Mouse (Mus musculus) hindbrain, embryonic 14.5 days (tissue): Measurements from ENCODE around the gene Kcnq1. TPM values are rescaled to one million over a fixed set of nuclear protein-coding genes. Genes with fewer than 3 reads are reported as not detected.

Experiments used
- ATAC-seq: fragments of 200-750 bp; cut with Nextera tagmentation; 2 replicates; pipeline ENCODE4 v1.8.0; 2017; ENCODE audit warnings: moderate number of reproducible peaks, mild to moderate bottlenecking, moderate TSS enrichment, moderate library complexity; ENCODE audit not compliant: low FRiP score
- DNase-seq: peaks from one replicate; pipeline ENCODE4 v3.0.0-alpha.2; 2015; ENCODE audit warnings: low spot score
- H3K27ac ChIP-seq: fragments of 300-500 bp; sonication (generic); 2 replicates; pipeline ENCODE4 v1.5.1; 2014; ENCODE audit warnings: mild to moderate bottlenecking, moderate library complexity
- H3K27me3 ChIP-seq: fragments of 300-500 bp; sonication (generic); 2 replicates; pipeline ENCODE4 v1.6.1; 2014; ENCODE audit warnings: mild to moderate bottlenecking, low read length, mixed read lengths; ENCODE audit not compliant: control insufficient read depth, insufficient read depth
- H3K36me3 ChIP-seq: fragments of 300-500 bp; sonication (generic); replicated peaks from 2 replicates; pipeline ENCODE4 v1.6.1; 2014; ENCODE audit not compliant: control insufficient read depth, insufficient read depth
- H3K4me1 ChIP-seq: fragments of 300-500 bp; sonication (generic); replicated peaks from 2 replicates; pipeline ENCODE4 v1.6.1; 2014; ENCODE audit warnings: antibody characterized with exemption, low read length, mixed read lengths; ENCODE audit not compliant: control insufficient read depth, insufficient read depth
- H3K4me2 ChIP-seq: fragments of 300-500 bp; sonication (generic); replicated peaks from 2 replicates; pipeline ENCODE4 v1.6.1; 2014; ENCODE audit warnings: mild to moderate bottlenecking, moderate library complexity
- H3K4me3 ChIP-seq: fragments of 300-500 bp; sonication (generic); replicated peaks from 2 replicates; pipeline ENCODE4 v1.5.1; 2014; ENCODE audit warnings: mild to moderate bottlenecking, low read length
- H3K9ac ChIP-seq: fragments of 300-500 bp; sonication (generic); 2 replicates; pipeline ENCODE4 v1.6.1; 2014
- H3K9me3 ChIP-seq: fragments of 300-500 bp; sonication (generic); 2 replicates; pipeline ENCODE4 v1.6.1; 2016; ENCODE audit warnings: low read length; ENCODE audit not compliant: control insufficient read depth
- WGBS: fragments of 180-500 bp; shearing (Covaris S2); extraction: QIAGEN DNeasy Blood & Tissue Kit; methylation state at CpG from one replicate; pipeline ENCODE4 v1.1.7; 2014; 5-methylcytosine and 5-hydroxymethylcytosine counted together
- polyA plus RNA-seq: library from polyadenylated mRNA; unstranded; fragments of >200 nt; fragmentation: Nextera tagmentation; extraction: Ambion mirVana; gene quantifications from 2 replicates; pipeline ENCODE4 v1.2.1, GENCODE M21; 2014

Kcnq1 gene
- polyA plus RNA-seq, 1 experiment from 2014 or later = 0.94 TPM

DNA sequence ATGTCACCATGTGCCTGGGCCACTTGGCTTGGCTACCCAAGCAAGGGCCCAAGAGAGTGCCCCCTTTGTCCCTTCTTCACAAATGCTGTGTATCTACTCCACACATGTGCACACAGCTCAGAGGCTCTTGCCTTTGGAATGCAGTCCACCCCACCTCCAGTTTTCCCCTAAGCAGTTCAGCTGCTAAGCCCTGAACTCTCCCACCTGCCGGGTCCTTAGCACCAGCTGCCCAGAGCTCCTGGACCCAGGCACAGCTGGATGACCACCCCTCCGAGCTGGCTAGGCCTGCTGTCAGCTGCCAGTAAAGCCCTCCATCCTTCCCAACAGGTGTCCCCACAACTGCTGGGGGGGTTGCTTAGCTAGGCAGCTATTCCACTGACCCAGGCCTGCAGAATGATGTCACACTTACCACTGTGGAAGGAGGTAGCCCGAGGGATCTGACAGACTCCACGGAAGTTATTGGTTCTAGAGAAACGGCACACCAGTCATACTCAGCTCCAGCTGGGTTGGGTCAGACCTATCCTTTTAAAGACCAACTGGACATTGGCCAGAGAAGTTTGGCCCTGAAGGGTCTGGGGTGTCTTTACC lies 295.4 kb downstream of the Kcnq1 start:
- Histone ChIP-seq H3K9ac (no peak overlapping the region), H3K36me3 (no peaks in the 10 kb centered on the region), H3K27me3 (no peaks in the 10 kb centered on the region), H3K4me3 (no peak overlapping the region), H3K9me3 (no peaks in the 10 kb centered on the region), H3K4me1 (0 out of 2 replicates have a peak, but pooled peaks cover 3% of the 10 kb centered on the region), H3K27ac (no peak overlapping the region), H3K4me2 (no peak overlapping the region)
- DNase-seq (no peak), ATAC-seq (no peak)
- WGBS = 69% methylated on average over 5 of the region's 5 CpGs

DNA sequence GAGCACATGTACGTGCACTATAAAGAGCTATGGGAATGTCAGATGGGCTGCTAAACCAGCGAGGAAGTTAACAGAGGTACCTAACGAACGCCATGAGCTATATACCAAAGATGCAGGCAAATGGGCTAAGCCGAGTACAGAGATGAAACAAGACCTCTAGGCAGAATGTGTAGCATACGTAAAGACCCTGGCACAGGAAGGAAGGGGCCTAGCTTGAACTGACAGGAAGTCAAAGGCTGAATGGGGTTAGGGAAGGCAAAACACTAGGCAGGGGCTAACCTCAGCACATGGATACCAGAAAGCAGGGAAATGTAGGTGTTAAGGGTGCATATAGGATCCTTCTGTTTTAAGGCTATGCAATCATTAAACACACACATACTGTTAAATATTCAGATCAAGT lies 298.1 kb downstream of the Kcnq1 start:
- ATAC-seq (no peak), DNase-seq (no peak)
- 86% methylated on average over 6 of the region's 6 CpGs for WGBS
- H3K27ac ChIP-seq = no peak overlapping the region
- no peak overlapping the region for H3K4me2 ChIP-seq
- no peak overlapping the region for H3K9ac ChIP-seq
- no peaks in the 10 kb centered on the region for H3K9me3 ChIP-seq
- no peaks in the 10 kb centered on the region for H3K27me3 ChIP-seq
- H3K36me3 ChIP-seq = no peaks in the 10 kb centered on the region
- H3K4me3 ChIP-seq = no peak overlapping the region
- peaks cover 16% of the 10 kb centered on the region; the same call in 1 of the 2 replicates for H3K4me1 ChIP-seq

- Histone ChIP-seq H3K27me3 (no peaks in the 10 kb centered on the region), H3K4me3 (no peak overlapping the region), H3K9me3 (no peaks in the 10 kb centered on the region), H3K27ac (no peak overlapping the region), H3K4me1 (peaks cover 13% of the 10 kb centered on the region; the same call in 1 of the 2 replicates), H3K36me3 (no peaks in the 10 kb centered on the region), H3K4me2 (no peak overlapping the region), H3K9ac (no peak overlapping the region)
- no peak for DNase-seq
- 67% methylated on average over 9 of the region's 9 CpGs for WGBS
- ATAC-seq = no peak
Measured at GRCm38 (mm10) chr7:143407931-143408501, 301.9 kb downstream of the Kcnq1 start.

DNA sequence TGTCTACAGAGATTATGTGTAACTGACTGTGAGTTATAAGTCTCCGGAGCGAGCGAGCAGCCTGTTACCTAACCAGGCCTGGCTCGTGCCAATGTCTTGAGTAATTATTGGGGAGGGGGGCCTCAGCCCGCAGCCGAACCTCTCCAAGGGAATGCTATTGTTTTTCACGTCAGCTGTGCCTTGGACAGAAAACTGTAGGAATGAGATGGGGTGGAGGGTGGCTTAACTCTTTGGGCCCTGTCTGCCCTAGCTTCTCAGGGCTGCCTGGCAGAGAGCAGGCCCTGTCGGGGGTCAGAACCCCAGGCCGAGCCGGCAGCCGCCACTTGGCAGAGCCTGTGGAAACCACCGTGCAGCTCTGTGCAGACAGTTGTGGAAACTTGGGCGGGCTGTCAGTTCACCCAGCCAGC lies 302.5 kb downstream of the Kcnq1 start:
- Histone ChIP-seq H3K27ac (no peak overlapping the region), H3K4me3 (no peak overlapping the region), H3K36me3 (no peaks in the 10 kb centered on the region), H3K9me3 (no peaks in the 10 kb centered on the region), H3K4me1 (peaks cover 13% of the 10 kb centered on the region; the same call in 1 of the 2 replicates), H3K4me2 (no peak overlapping the region), H3K9ac (no peak overlapping the region), H3K27me3 (no peaks in the 10 kb centered on the region)
- WGBS = 40% methylated on average over 13 of the region's 13 CpGs
- DNase-seq (no peak), ATAC-seq (peak; percentile 37; the same call in 1 of the 2 replicates)

DNA sequence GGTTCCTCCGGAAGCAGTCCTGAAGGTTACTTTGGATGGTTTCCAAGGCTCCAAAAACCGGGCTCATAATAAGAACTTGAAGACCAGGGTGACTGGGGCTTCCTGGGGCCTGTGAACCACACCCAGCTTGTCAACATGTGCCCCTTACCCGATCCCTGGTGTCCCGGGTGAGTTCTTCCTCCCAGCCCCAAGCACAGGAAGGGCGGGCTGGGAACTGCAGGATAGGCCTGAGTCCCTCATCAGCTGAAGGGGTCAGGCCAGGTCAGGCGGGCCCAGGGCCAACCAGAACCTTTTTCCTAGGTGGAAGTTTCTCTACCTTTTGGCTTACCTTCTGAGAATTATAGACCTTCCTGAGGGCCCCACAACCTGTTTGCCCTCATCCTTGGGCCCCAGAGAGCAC lies 306.4 kb downstream of the Kcnq1 start:
- DNase-seq (no peak), ATAC-seq (no peak)
- H3K4me1 ChIP-seq = peaks cover 13% of the 10 kb centered on the region; the same call in 1 of the 2 replicates
- 84% methylated on average over 6 of the region's 6 CpGs for WGBS
- no peaks in the 10 kb centered on the region for H3K36me3 ChIP-seq
- H3K4me2 ChIP-seq = no peak overlapping the region
- H3K27ac ChIP-seq = no peak overlapping the region
- no peak overlapping the region for H3K9ac ChIP-seq
- H3K4me3 ChIP-seq = no peak overlapping the region
- H3K9me3 ChIP-seq = no peaks in the 10 kb centered on the region
- no peaks in the 10 kb centered on the region for H3K27me3 ChIP-seq

GRCm38 (mm10) chr7:143415070-143415469 lies 308.9 kb downstream of the Kcnq1 start:
- DNase-seq = no peak
- H3K36me3 ChIP-seq = no peaks in the 10 kb centered on the region
- H3K9me3 ChIP-seq = no peaks in the 10 kb centered on the region
- ATAC-seq = no peak
- no peaks in the 10 kb centered on the region for H3K27me3 ChIP-seq
- WGBS = 60% methylated on average over 4 of the region's 4 CpGs
- no peaks in the 10 kb centered on the region for H3K4me1 ChIP-seq
- H3K9ac ChIP-seq = no peak overlapping the region
- H3K27ac ChIP-seq = no peak overlapping the region
- no peak overlapping the region for H3K4me2 ChIP-seq
- no peak overlapping the region for H3K4me3 ChIP-seq

- H3K36me3 ChIP-seq = no peaks in the 10 kb centered on the region
- ATAC-seq (no peak), DNase-seq (no peak)
- no peak overlapping the region for H3K27ac ChIP-seq
- WGBS = 84% methylated on average over 12 of the region's 12 CpGs
- H3K9me3 ChIP-seq = no peaks in the 10 kb centered on the region
- H3K4me1 ChIP-seq = no peaks in the 10 kb centered on the region
- no peak overlapping the region for H3K4me2 ChIP-seq
- H3K4me3 ChIP-seq = no peak overlapping the region
- no peak overlapping the region for H3K9ac ChIP-seq
- H3K27me3 ChIP-seq = no peaks in the 10 kb centered on the region
Measured at GRCm38 (mm10) chr7:143416406-143416805, 310.2 kb downstream of the Kcnq1 start.

- H3K36me3 ChIP-seq = no peaks in the 10 kb centered on the region
- no peaks in the 10 kb centered on the region for H3K9me3 ChIP-seq
- H3K27me3 ChIP-seq = no peaks in the 10 kb centered on the region
- no peak for DNase-seq
- ATAC-seq = no peak
- H3K4me3 ChIP-seq = no peak overlapping the region
- H3K9ac ChIP-seq = no peak overlapping the region
- WGBS = 69% methylated on average over 5 of the region's 5 CpGs
- H3K4me2 ChIP-seq = no peak overlapping the region
- no peak overlapping the region for H3K27ac ChIP-seq
- H3K4me1 ChIP-seq = no peaks in the 10 kb centered on the region
Measured at GRCm38 (mm10) chr7:143417875-143418274, 311.7 kb downstream of the Kcnq1 start.

DNA sequence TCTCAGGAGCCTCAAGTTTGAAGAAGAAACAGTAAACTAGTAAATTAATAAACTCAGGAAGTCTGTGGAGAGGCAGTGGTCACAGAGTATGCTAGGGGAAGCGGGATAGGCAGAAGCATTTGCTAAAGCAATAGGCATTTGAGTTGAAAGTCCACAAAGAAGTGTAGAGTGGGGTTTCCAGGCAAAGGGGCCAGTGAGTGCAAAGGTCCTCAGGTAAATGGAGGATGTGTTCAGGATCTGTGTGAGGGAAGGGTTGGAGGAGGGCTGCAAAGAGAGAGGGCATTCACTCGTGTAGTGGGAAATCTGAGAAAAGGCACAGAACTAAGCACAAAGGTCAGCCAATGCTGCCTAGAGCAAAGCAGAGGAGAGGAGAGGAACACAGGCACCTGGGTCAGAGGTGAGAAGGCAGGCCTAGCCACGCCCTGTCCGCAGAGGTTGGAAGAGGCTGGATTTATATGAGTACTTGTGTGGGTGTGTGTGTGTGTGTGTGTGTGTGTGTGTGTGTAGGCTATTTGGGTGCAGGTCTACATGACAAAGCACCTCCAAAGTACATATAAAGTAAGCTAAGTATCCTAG lies 313.5 kb downstream of the Kcnq1 start:
- no peaks in the 10 kb centered on the region for H3K4me1 ChIP-seq
- WGBS = 84% methylated on average over 4 of the region's 4 CpGs

More for the DNA sequence above, 313.5 kb downstream of the Kcnq1 start:
- H3K9me3 ChIP-seq = no peaks in the 10 kb centered on the region
- DNase-seq = no peak
- no peaks in the 10 kb centered on the region for H3K27me3 ChIP-seq
- ATAC-seq = no peak
- no peak overlapping the region for H3K4me2 ChIP-seq
- no peak overlapping the region for H3K4me3 ChIP-seq
- no peak overlapping the region for H3K27ac ChIP-seq
- H3K36me3 ChIP-seq = no peaks in the 10 kb centered on the region
- no peak overlapping the region for H3K9ac ChIP-seq
